Mouse (Mus musculus) kidney, adult 18-20 months (tissue): Measurements from ENCODE around the gene Cry2.
"Not testable (repeated sequence)": the region's sequence is repeated elsewhere in the genome, so short reads cannot be mapped to it uniquely, and the experiment has no call there.

ENCODE experiments used
- DNase-seq: peaks from one replicate; pipeline ENCODE4 v3.0.0; 2021

Cry2 gene

DNA sequence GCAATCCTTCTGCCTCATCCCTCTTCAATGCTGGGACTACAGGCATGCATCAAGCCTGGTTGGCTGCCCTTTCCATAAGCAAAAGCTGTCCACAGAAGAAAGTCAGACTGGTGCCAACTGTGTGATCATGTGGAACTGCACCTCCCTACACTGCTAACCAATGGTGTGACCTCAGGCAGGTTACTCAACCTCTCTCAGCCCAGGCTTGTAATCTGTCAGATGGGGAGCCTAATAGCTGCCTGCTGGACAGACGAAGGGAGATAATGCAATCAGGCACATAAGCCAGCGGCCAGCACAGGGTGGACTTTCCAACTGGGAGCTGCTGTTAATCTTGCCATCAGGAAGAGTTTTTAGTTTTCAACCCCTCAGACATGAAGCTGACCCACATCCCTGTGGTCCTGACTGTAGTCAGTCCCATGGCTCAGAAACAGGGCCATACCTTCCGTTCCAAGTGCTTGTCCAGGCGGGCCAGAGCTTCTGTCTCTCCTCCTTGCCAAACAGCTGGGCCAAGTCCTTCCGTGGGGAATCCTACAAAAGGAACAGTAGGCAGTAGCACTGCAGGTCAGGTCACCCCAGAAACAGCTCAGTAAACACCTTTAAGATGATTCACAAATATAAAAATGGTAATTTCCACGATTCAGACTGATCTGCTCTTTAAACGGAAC is 12.0 kb downstream of the Cry2 start:
- DNase-seq, result peak; percentile 54

DNA sequence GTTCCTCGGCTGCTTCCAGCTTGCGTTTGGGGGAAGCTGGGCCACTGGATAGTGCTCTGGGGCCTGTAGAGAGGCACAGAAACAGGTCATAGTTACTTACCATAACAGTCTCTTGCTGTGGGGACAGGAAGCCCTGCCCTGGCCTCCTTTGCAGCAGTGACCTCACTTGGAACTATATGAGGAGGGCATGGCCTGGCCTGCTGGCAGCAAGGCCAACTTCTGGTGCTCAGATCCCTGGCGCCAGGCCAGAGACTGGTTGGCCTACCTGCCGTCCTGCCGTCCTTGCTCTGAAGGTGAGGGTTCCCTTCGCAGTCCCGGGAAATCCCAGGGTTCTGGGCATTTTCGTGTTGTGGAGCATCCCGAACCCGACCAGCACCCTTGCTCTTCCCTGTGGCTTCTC is 22.1 kb downstream of the Cry2 start:
- DNase-seq, result peak; percentile 60

DNA sequence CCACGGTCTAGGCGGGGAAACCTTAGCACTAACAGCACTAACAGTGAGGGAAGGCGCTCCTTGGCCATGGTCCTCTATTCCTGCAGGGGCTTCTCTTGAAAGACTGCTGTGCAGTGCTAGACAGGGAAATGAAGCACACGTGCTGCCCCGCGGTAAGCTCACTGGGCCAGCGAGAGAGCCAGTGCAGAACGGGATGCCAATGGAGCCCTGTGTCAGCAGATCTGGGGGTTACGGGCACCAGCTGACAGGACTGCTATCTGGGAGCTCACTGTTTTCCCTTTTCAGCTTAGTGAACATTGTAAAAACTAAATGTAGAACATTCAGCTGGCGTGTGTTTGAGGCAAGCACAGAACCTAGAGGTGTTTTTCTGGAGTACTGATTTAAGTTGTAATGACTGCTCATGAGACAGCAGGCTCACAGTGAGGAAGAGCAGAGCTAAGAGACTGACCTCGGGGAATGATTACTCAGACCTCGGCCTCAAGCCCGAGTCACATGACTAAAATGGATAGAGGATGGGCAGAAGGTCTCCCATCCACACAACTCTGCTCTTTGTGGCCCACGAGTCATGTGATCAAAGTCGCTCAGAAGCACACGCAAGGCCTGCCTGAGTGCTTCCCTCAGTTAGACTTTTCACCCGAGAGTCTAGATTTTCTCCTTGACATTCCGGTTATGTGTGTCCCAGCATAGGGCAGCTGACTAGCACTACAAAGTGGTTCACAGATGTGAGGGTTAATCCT is 25.4 kb downstream of the Cry2 start:
- DNase-seq, result peak; percentile 55

DNA sequence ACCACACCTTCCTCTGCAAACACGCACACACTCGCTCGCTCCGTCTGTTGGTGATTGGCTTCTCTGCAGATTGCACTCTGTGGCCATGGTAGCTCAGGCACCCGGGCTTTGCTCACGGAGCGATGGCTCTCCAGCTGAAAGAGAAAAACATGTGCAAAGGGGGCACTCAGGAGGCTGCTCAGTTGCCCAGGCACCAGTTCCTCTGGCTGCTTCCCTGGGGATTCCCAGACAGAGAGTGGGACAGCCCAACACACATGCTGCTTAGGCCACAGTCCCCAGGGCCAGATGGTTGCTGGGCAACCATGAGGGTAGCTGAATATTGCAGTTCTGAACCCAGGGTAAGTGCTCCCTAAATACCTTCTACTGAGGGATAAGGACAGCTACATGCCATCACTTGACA is 28.2 kb downstream of the Cry2 start:
- no peak for DNase-seq

DNA sequence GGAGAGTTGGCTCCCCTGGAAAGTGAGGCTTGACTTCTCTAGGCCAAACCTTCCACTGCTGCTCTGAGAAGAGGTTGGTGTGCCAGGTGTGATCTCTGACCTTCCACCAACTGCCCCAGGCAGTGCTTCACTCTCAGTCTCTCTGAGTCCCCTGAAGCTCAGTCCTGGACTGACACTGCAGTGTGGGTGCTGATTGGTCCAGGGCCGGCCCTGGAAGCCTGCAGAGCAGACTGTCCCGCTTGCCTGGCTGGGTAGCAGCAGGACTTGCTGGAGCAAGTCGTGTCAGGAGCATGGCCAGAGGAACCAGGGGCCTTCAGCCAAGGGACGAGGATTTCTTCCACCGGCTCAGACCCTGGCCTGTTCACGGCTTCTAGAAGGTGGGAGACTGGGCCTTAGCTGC is 29.1 kb downstream of the Cry2 start:
- no peak for DNase-seq

DNA sequence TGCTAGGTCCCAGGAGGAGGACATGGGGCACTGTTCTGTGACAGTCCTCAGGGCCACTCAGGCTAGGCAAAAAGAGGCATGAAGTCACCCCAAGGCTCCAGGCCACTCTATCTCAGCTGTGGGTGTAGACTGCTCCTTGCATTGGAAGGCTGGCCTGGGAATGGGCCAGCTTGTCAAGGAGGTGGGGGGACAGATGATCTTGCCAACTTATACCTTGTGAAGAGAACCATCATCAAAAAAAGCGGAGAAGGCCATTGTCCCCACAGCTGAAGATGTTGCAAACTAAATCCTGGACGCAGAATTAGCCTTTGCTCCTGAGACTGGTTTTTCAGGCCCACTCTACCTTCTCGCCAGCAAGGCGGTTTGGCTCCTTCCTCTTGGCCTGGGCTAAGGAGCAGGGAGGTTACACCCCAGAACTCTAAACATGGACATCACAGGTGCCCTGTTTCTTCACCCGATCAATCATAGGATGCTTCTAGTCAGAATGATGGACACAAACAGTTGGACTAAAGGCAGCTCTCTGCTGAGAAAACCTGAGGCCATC is 30.0 kb downstream of the Cry2 start:
- no peak for DNase-seq

DNA sequence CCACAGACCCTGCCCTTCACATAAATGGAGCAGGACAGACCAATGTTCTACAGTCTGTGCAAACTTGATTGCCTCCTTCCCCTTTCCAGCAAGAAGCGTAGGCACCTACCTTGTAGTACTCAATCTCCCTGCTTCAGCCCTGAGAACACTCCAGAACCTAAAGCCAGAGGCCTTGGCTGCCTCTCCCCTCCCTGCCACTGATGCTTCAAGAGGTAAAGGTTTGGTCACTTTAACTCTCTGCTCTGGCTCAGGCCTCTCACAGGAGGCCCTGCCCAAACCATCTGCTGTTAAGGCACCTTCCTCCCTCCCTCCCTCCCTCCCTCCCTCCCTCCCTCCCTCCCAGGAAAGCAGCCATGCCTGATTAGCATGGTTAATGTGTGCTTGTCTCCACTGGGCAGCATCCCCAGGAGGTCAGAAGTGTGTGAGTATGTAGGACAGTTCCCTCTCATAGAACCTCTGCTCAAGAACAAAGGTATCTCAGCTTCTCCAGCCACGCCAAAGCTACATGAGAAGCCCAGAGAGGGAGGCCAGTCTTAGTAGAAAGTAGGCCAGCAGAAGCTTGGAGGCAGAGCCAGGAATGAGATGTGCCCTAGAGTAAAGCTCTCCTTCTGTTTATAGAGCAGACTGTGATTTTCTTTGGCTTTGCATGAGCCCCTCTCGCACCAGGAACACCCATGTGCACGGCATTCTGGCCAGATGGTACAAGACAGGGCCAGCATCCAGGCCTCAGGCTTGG is 31.1 kb downstream of the Cry2 start:
- peak; percentile 43 for DNase-seq

DNA sequence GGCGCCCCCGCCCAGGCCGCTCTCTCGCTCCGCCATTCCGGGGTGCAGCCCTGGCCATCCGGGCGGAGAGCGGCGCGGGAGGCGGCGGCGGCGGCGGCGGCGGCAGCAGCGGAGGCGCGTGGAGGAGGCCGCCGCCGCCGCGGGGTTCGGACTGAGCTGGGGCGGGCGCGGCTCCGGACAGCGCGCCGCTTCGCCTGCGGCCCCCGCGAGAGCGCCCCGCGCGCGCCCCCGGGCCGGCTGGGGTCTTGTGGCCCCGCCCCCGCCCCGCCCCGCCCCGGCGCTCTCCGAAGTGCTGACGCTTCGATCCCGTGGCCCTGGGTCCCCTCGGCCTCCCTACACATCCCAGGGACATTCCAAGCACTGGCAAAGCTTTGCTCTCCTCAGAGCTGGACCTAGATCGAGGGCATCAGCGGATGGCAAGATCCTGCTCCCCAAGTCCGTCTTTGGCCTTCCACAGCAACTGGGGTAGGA is 32.7 kb downstream of the Cry2 start, which contains the start of gene Mapk8ip1:
Gene Mapk8ip1 (minus strand): TSS at position 173 of the 471 bp plus-strand sequence.
- DNase-seq, result no peak

DNA sequence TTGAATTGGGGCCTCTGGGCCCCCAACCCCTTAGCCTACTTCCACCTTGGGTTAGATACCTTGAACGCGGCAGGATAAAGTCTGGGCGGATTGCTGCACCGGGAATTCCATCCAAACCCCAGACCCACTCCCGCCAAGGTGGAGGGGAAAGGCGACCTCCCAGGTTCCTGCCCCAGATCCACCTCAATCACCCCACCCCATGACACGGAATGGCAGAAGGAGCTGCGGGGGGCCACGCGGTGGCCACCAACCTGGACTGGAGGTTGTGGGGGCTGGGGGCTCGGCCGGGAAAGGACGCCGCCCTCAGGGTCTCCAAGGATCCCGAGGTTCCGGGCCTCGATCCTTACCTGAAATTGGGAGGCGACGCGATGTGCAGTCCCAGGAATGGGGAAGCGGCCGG is 33.2 kb downstream of the Cry2 start:
- DNase-seq, result no peak

DNA sequence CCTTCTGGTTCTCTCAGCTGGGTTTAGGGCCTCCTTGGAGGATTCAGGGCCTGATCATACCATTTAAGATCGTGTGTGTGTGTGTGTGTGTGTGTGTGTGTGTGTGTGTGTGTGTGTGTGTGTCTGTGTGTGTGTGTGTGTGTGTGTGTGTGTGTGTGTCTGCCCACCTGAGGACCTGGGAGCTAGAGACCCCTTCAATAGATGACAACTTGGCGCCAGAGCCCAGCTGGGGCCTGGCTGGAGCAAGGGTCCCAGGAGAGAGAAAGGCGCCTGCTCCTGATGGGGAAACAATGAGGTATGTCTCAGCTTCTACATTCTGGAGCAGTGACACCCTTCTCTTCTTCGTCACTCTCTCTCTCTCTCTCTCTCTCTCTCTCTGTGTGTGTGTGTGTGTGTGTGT is 34.0 kb downstream of the Cry2 start:
- not testable (repeated sequence) for DNase-seq

DNA sequence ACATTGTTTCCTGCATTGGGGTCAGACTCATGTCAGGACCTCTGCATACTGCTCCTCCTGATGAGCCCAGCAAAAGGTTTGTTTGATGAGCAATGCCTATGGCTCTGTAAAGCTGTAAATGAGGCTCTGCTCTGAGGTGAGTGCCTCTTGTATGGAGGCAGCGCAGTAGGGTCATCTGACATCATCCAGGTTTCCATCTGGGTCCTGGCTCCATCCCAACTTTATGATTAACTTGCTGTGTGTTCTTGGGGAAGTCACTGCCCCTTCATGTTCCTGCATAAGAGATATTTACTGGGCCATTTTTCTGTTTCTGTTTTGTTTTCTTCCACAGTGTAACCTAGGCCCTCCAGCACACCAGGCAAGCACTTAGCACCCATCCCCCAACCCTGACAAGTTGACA is 36.4 kb downstream of the Cry2 start:
- no peak for DNase-seq

DNA sequence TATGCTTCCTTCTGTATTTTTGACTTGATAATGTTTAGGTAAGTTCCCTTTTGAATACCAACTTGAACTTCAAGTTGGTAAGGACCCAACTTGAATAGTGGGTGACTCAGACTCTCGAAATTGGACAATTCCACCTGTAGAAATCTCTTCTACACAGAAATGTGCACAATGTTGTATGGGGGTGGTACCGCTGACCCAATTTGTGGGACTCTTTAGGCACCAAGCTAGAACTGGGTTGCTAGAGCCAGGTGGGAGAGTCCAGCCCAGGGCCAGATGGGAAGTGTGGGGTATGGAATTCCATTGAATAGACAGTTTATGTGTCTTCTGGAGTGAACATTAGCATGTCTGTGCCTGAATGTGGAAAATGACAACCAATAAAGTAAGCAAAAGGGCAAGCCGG is 38.3 kb downstream of the Cry2 start:
- DNase-seq, result no peak

DNA sequence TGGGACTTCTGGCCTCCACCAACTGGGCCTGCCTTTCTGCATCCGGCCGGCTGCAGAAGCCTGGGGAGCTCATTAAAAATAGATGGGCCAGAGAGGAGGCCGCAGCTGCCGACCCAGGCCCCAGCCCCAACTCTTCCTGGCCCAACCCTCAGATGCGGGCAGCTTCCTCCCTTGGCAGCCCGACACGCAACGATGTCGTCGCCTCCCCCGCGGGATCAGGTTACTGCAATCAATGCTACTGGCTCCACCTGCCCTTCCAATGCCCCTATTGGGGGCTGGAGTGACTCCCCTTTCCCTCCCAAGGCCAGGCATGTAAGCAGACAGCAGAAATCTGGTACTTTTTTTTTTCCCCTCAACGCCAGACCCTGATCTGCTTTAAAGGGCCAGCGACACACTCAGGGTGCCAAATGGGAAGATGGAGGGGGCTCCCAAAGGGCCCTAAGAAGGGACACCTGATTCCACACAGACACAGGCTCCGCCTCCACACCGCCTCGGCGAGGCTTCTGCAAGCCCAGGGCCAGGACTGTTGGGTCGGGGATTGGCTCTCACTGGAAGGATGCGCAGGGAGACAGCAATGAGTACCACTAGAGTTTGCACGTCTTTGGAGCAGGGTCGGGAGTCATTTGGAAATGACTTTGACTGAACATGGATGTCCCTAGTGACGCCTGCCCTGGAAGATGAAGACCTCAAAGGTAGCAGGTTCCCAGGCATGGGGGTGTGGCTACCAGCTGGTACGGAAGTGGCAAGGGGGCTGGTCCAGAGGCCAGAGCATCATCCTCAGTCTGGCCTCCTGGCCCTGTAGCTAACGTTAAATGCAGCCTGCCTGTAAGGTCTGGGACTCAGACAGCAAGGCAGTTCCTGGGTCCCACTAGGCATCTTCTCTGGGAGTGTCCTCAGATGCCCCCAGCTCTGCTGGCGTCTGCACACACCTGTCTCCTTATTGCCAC is 41.3 kb downstream of the Cry2 start:
- DNase-seq, result no peak

DNA sequence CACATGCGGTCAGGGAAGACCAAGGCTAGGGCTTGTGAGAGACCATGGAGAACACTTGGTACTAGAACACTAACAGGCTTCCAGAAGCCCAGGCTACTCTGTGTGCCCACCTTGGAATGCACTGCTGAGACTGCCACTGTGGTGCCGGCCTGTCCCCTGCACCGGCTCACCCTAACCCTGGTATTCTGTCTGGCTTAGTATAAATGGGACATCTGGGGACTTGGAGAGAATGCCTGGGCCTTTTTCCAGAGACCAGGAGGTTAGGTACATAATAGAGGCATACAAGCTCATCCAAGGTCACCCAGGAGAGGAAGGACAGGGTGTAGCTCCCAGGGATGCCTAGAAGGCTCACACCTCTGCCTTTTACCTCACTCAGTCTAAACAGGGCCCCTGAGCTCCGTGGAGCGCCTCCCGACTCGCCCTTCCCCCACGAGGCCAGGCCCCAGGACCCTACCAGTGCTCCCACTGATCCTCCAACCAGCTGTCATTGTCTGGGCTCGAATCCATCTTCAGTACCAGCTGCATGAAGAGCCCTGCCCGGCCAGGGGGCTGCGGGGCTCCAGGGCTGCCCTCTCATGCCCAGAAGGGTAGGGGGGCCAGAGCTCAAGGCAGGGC is 42.0 kb downstream of the Cry2 start:
- no peak for DNase-seq

DNA sequence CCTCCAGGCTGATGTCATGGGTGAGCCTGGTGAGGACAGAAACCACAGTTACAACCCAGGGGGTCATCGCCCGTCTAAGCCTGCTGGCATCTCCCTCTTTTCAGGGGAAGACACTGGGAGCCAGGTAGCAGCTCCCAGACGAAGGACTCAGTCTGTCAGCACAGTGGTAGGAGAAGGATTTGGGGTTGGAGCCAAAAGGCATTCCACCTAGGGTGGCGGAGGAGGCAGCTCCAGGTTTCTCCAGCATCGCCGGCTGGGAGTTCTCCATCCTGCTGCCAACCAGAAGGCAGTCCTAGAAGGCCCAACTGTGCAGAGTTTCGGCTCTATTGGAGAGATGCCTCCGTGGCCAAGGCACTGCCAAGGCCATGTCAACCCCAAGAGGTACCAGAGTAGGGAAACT is 42.7 kb downstream of the Cry2 start:
- no peak for DNase-seq

DNA sequence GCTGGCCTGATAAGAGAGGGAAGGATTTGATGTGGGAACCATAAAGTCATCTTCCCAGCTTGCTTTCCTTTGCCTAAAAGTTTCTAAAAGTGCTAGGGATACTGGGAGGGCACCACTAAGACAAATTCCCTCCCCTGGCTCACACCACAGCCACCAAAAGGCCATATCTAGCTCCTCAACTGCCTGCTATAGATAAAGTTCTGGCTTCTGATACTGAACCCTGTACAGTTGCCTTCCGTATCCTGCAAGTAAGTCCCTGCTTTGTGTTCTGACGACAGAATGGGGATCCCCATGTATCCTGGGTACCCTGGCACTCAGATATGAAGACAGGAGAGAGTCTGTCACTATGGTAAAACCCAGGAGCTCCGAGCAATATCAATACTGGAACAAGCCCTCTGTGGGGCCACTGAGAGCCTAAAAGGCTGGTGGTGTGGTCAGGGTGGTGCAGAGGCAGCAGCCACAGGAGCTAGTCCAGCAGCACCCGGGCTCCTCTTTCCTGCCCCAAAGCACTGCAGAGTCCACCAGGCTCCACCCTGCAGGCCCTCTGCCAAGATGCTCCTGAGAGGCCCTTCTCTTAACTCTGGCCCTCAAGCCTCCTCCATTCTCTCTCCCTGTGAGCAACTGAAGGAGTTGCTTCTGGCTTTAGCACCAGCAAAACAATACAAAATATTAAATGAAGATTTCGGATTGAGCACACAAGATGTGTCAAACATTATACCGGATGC is 43.5 kb downstream of the Cry2 start:
- DNase-seq, result peak; percentile 35

DNA sequence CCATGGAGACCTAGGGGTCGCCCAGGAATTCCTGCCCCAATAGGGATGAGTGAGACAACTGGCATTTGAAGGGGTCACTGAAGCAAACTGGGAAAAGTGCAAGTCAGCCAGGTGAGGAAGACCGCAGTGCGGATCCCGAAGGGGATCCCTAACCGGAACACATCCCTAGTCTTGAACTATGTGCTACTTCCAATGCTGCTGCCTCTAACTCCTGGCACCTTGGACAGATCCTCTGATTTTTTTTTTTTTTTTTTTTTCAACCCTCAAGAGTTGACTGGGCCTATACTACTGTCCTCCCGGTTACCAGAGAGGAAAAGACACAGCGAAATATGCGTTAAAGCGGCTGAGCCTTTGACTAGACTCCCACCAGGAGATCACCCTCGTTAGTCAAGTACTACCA is 44.2 kb downstream of the Cry2 start:
- DNase-seq, result no peak

DNA sequence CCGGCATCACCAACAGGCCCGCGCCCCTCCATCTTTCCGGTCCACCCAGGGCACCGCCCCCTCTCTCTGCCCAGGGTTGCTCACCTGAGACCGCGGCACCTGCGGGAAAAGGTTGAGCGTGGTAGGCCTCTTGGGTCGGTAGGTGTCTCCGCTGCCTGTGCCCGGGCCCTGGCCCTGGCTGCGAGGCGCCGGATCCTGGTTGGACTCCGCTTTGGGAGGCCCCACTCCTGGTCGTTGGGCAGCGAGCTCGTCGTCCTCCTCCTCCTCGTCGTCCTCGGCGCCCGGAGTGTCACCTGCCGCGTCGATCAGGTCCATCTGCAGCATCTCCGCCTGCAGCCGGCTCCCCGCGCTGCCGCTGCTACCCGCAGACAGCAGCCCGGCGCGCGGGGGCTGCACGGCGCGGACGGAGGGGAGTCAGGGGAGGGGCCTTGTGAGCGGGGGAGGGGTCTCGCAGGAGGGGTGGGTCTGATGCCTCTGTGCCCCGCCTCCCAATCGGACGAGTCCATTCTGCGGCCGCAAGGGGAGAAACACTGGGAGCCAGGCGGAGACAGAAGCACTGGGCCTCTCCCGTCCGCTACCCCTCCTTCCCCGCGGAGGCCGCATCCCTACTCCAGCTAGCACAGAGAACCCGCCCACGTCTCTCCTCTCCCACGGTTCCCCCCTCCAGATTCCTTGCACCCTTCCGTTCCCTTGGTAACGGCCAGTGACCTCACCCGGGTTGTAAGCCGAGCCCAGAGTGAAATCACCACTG is 44.8 kb downstream of the Cry2 start:
- DNase-seq, result peak; percentile 81

DNA sequence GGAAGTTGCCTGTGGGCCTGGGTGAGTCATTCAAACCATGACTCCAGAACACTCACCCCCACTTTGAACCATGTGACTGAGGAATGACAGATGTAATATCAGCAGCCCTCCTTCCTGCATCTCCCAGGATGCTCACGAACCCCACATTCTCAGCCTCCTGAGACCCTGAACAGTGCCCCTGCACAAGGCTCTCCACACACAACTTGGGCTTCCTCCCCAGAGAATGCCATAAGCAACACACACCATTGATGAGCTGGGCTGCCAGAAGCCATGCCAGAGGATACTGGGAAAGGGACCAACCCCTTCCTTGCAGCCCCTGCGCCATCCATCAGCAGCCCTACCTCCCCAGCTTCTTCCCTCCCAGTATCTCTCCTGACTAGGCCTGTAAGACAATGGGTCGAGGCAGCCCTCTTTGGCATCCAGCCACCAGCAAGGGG is 45.7 kb downstream of the Cry2 start:
- no peak for DNase-seq

DNA sequence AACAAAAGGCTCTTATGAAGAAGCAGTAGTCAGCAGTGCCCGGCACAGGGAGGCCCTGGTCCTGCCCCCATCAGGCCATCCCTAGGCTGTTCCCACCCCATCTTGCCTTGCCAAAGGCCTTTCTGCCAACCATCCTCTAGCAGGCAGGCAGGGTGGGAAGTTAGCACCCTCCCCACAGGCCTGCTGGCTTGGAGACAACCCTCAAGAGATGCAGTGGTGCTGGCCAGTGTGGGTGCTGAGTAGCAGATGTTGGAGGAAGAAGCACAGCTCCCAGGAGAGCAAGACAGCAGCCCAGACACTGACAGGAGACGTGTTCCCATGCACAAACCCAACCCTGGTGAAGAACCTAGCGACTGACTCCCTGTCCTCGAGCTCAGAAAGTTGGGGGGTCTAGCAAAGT is 46.2 kb downstream of the Cry2 start:
- no peak for DNase-seq
